Mouse (Mus musculus): ENCODE measurements around the gene Bmper. TPM values are rescaled to one million over a fixed set of nuclear protein-coding genes. Genes with fewer than 3 reads are reported as not detected.
A peak's percentile ranks its signal among the peaks of the same experiment; 100 is the strongest.

Bmper gene
- polyA plus RNA-seq, 1 experiment: 4.9 TPM

DNA sequence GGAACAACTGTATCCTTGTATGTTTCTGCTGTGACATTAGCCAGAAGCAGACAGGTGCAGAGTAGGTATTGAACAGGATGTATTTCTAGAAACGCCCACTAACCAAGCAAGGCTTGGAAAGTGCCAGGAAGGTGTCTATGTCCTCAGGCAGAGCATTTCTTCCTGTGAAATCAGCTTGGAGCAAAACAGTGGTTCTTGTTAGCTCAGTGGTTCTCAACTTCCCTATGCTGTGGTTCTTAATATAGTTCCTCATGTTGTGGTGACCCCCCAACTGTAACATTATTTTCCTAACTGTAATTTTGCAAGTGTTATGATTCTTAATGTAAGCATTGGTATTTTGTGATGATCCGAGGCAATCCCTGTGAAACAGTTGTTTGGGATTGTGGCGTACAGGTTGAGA lies 70.7 kb downstream of the Bmper start:
- DNase-seq (ENCODE audit: extremely low spot score in 1 of 2, low spot score in 1 of 2): no peak

- DNase-seq (ENCODE audit: extremely low spot score in 1 of 2, low spot score in 1 of 2): no peak
Measured at GRCm38 (mm10) chr9:23295569-23295968, 72.7 kb downstream of the Bmper start.

- no peak for DNase-seq (ENCODE audit: extremely low spot score in 1 of 2, low spot score in 1 of 2)
Measured at GRCm38 (mm10) chr9:23297491-23298170, 74.8 kb downstream of the Bmper start.

DNA sequence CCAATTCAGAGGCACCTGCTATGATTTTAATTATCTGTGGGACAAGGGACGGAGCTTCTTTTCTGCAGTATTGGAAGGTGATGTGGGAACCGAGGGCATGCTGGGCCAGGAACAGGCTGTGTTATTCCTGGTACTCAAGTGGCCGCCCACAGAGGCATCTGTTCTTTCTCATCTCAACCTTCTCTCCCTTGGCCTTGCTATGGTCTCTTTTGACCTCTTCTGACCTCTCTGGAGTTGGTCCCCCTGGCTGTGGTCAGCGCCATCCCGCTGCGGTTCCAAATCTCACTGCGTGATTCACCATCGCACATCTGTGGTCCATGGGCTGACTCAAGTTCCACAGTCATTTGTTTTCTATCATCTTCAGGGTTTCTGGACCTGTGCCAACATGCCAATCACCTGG lies 77.5 kb downstream of the Bmper start:
- DNase-seq (ENCODE audit: extremely low spot score in 1 of 2, low spot score in 1 of 2): no peak

- no peak for DNase-seq (ENCODE audit: extremely low spot score in 1 of 2, low spot score in 1 of 2)
Measured at GRCm38 (mm10) chr9:23305681-23306080, 82.8 kb downstream of the Bmper start.

- no peak for DNase-seq (ENCODE audit: extremely low spot score in 1 of 2, low spot score in 1 of 2)
Measured at GRCm38 (mm10) chr9:23306226-23306625, 83.3 kb downstream of the Bmper start.

DNA sequence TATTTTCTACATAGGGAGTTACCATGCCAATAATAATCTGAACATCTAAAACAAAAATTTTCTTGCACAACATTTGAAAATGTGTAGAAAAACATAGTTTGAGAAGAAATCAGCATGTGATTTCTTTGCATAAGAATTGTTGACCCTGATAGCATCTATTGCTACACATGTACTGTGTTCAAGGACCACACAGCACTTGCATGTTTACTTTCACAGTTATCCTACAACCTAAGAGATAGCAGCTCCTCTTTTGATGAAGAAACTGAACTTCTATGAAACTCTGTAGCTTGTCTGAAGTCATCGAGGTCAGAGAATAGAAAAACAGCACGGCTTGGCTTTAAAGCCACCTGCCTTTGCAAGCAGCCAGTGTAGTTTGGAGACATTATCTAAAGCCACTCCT lies 85.0 kb downstream of the Bmper start:
- DNase-seq (ENCODE audit: extremely low spot score in 1 of 2, low spot score in 1 of 2): no peak

- DNase-seq (ENCODE audit: extremely low spot score in 1 of 2, low spot score in 1 of 2): no peak
Measured at GRCm38 (mm10) chr9:23310953-23311352, 88.1 kb downstream of the Bmper start.

DNA sequence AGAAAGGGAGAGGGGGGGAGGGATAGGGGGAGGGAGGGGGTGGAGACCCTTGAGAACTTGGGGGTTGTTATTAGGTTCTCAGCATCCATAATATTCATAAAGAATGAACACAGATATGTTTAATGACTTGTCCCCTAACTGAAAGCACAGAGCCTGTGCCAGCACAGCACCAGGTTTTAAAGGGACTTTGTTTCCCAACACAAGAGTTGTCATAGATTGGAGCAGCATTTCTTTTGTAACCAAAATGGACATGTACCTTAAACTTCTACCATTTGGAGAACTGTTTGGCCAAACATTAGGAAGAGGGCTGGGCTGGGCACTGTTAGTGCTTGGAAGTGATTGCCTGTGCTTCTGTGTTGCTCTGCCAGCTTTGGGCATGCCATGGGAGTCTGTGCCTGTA lies 89.1 kb downstream of the Bmper start:
- DNase-seq (ENCODE audit: extremely low spot score in 1 of 2, low spot score in 1 of 2): no peak

GRCm38 (mm10) chr9:23312877-23313276 lies 90.0 kb downstream of the Bmper start:
- no peak for DNase-seq (ENCODE audit: extremely low spot score in 1 of 2, low spot score in 1 of 2)

DNA sequence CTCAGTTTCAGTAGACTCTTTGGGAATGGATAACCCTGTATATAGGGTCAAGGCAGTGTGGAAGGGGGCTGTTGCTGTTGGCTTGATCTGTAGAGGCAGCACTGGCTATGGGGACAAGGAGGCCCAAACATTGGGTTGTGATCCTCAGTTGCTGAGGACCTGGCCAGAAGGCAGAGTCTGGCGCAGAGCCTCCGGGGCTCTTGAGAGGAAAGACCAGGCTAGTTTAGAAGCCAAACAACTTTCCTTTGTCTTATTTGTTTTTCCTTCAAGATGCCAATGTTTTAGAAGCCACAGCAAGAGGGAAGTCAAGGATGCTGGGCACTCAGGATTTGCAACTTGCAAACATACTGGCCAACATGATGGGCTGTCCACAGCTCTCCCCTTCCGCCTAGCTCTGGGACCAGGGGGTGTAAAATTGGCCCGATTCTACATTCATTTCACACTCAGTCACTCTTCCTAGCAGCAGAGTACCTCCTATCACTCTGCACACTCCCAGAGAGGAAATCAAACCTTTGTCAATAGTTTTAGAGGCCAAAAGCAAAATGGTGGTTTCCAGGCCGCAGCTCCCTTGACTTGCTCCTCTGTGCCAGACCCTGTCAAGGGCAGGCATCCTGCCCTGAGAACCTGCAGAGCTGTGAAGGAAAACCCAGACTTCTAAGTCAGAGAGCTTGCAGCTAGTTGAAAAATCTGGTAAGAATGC lies 92.9 kb downstream of the Bmper start:
- no peak for DNase-seq (ENCODE audit: extremely low spot score in 1 of 2, low spot score in 1 of 2)

DNA sequence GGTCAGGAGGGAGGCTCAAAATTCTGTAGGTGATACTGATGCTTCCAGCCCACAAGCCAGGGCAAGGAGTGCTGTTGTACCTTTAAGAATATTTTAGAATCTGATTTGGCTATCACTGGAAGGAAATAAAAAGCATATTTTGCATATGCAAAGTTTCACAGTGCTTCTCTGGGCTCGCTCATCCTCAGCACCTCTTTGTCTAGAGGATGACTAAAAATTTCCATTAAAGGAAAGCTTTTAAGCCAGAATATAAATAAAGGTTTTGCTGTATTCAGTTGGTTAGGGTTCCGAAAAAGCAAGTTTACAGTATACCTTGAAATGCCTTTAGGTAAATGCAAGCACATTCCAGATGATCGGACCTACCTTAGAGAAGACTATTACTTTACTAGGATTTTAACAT lies 105.0 kb downstream of the Bmper start:
- DNase-seq (ENCODE audit: extremely low spot score in 1 of 2, low spot score in 1 of 2): peak in 1 of 2 experiments; percentile 15

GRCm38 (mm10) chr9:23333041-23333622 lies 110.3 kb downstream of the Bmper start:
- DNase-seq (ENCODE audit: extremely low spot score in 1 of 2, low spot score in 1 of 2): no peak

DNA sequence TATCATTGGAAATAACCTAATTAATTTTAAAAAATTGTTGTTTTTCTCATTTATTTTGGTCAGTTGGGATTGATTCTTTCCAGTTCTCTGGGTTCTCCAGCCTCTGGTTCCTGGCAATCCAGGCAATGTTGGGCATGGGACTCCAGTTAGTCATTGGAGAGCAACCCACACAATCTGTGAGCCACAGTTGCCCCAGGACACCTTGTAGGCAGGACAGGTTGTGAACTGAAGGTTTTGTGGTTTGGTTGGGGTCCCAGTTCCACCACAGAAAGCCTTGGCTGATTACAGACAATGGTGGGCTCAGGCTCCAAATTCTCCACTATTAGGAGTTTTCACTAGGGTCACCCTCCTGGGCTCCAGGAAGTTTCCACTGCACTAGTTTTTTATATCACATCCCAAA lies 117.7 kb downstream of the Bmper start:
- no peak for DNase-seq (ENCODE audit: extremely low spot score in 1 of 2, low spot score in 1 of 2)

- DNase-seq (ENCODE audit: extremely low spot score in 1 of 2, low spot score in 1 of 2): no peak
Measured at GRCm38 (mm10) chr9:23341246-23341645, 118.4 kb downstream of the Bmper start.

DNA sequence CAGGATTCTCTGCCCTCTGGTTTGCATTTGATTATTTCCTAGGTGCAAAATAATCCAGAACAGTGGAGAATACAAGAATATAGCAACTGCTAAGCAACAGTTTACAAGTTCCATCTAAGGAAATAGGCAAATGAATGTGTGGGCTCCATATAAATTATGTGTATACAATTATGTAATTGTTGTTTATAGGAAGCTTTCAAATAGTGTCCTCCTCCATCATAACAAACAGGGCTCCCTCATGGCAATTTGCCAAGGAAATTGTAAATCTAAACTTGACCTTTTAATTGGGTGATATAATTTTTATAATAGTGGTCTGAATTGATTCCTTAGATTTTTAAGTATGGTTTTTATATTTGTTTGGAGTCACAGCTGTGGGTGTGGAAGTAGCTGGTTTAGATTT lies 121.5 kb downstream of the Bmper start:
- no peak for DNase-seq (ENCODE audit: extremely low spot score in 1 of 2, low spot score in 1 of 2)

GRCm38 (mm10) chr9:23345093-23345844 lies 122.4 kb downstream of the Bmper start:
- DNase-seq (ENCODE audit: extremely low spot score in 1 of 2, low spot score in 1 of 2): no peak

DNA sequence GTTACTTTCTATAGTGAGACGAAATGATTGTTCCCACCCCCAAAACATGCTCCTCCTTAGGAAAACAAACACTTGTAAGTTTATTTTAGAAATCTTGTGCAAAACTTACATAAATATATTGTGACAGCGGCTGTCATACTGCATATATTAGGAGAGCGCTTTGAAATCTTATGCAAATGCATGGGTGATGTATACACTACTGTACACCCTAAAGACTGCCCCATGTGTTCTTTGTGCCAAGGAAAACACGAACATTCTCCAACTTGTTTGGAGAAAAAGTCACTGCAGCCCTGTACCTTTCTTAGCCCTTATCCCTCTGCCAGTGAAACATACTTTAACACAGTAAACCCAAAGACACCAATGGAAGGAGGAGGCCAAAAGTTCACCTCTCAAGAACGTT lies 126.7 kb downstream of the Bmper start:
- DNase-seq (ENCODE audit: extremely low spot score in 1 of 2, low spot score in 1 of 2): no peak

- peak in 1 of 2 experiments; percentile 35 for DNase-seq (ENCODE audit: extremely low spot score in 1 of 2, low spot score in 1 of 2)
Measured at GRCm38 (mm10) chr9:23351400-23351799, 128.5 kb downstream of the Bmper start.

DNA sequence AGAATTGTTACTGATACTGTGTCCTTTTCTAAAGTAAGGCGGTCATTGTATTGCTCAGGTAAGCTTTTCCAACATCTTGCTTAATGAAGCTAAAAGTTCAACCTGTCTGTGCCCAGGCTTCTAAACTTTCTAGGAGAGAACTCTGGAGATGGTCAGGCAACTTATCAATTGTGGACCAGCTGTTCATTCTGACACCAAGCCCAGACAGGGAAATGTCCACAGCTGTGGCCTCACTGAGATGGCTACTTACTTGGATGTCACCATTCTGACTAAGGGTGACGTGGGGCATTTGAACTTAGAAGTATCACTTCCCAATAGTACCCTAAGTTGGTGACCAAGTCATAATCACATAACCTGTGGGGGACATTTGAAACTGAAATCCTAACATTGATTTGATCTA lies 129.5 kb downstream of the Bmper start:
- DNase-seq (ENCODE audit: extremely low spot score in 1 of 2, low spot score in 1 of 2): no peak

- DNase-seq (ENCODE audit: extremely low spot score in 1 of 2, low spot score in 1 of 2): peak; percentile 8 to 39
Measured at GRCm38 (mm10) chr9:23354201-23354820, 131.4 kb downstream of the Bmper start.

All from frontal cortex, adult 2 months (tissue).